Mouse (Mus musculus): ENCODE data around the gene Llph. TPM values are rescaled to one million over a fixed set of nuclear protein-coding genes. Genes with fewer than 3 reads are reported as not detected.
A peak's percentile ranks its signal among the peaks of the same experiment; 100 is the strongest.

Gene Llph
- polyA plus RNA-seq, 1 experiment from 2014 or later = 56.4 TPM

GRCm38 (mm10) chr10:120271879-120272269, 45.0 kb downstream of the Llph start:
- peak; percentile 31; the same call in 1 of the 2 replicates for ATAC-seq (replicated peaks; ENCODE audit: insufficient number of reproducible peaks, low FRiP score, low TSS enrichment, low read depth)
- Histone ChIP-seq H3K9ac (replicated peaks; ENCODE audit: low read length) (peak overlapping the region; percentile 19), H3K27ac (replicated peaks; ENCODE audit: low read depth, low read length) (peak overlapping the region; percentile 43), H3K36me3 (replicated peaks; ENCODE audit: control insufficient read depth, insufficient read depth, low read depth, low read length) (no peaks in the 10 kb centered on the region), H3K4me3 (ENCODE audit: low read depth, low read length) (peak overlapping the region; percentile 0; the same call in 1 of the 2 replicates), H3K9me3 (replicated peaks; ENCODE audit: control insufficient read depth, low read length) (no peaks in the 10 kb centered on the region), H3K4me2 (ENCODE audit: low read depth, low read length) (peak overlapping the region; percentile 29), H3K4me1 (ENCODE audit: control insufficient read depth, insufficient read depth, low read length) (peaks cover 7% of the 10 kb centered on the region; the same call in 1 of the 2 replicates), H3K27me3 (ENCODE audit: control insufficient read depth, insufficient read depth, low read length) (no peaks in the 10 kb centered on the region)
- DNase-seq (ENCODE audit: low spot score) = no peak
- WGBS = 5% methylated on average over 10 of the region's 11 CpGs

- Histone ChIP-seq H3K9ac (replicated peaks; ENCODE audit: low read length) (peak overlapping the region; percentile 19), H3K4me3 (ENCODE audit: low read depth, low read length) (peak overlapping the region; percentile 0; the same call in 1 of the 2 replicates), H3K27me3 (ENCODE audit: control insufficient read depth, insufficient read depth, low read length) (no peaks in the 10 kb centered on the region), H3K27ac (replicated peaks; ENCODE audit: low read depth, low read length) (peak overlapping the region; percentile 43), H3K9me3 (replicated peaks; ENCODE audit: control insufficient read depth, low read length) (no peaks in the 10 kb centered on the region), H3K4me2 (ENCODE audit: low read depth, low read length) (peak overlapping the region; percentile 29), H3K36me3 (replicated peaks; ENCODE audit: control insufficient read depth, insufficient read depth, low read depth, low read length) (no peaks in the 10 kb centered on the region), H3K4me1 (ENCODE audit: control insufficient read depth, insufficient read depth, low read length) (peaks cover 7% of the 10 kb centered on the region; the same call in 1 of the 2 replicates)
- peak; percentile 78 for DNase-seq (ENCODE audit: low spot score)
- 9% methylated on average over 19 of the region's 19 CpGs for WGBS
- ATAC-seq (replicated peaks; ENCODE audit: insufficient number of reproducible peaks, low FRiP score, low TSS enrichment, low read depth) = peak; percentile 83
These were observed 45.5 kb downstream of the Llph start for GRCm38 (mm10) chr10:120272270-120272883.

- Histone ChIP-seq H3K36me3 (replicated peaks; ENCODE audit: control insufficient read depth, insufficient read depth, low read depth, low read length) (no peaks in the 10 kb centered on the region), H3K27ac (replicated peaks; ENCODE audit: low read depth, low read length) (no peak overlapping the region), H3K4me1 (ENCODE audit: control insufficient read depth, insufficient read depth, low read length) (peaks cover 7% of the 10 kb centered on the region; the same call in 1 of the 2 replicates), H3K4me3 (ENCODE audit: low read depth, low read length) (no peak overlapping the region), H3K4me2 (ENCODE audit: low read depth, low read length) (no peak overlapping the region), H3K27me3 (ENCODE audit: control insufficient read depth, insufficient read depth, low read length) (no peaks in the 10 kb centered on the region), H3K9ac (replicated peaks; ENCODE audit: low read length) (no peak overlapping the region), H3K9me3 (replicated peaks; ENCODE audit: control insufficient read depth, low read length) (no peaks in the 10 kb centered on the region)
- ATAC-seq (replicated peaks; ENCODE audit: insufficient number of reproducible peaks, low FRiP score, low TSS enrichment, low read depth) (no peak), DNase-seq (ENCODE audit: low spot score) (peak; percentile 58)
- WGBS = 49% methylated on average over 7 of the region's 7 CpGs
These were observed 46.5 kb downstream of the Llph start for GRCm38 (mm10) chr10:120273335-120273734.

- Histone ChIP-seq H3K4me1 (ENCODE audit: control insufficient read depth, insufficient read depth, low read length) (no peaks in the 10 kb centered on the region), H3K27ac (replicated peaks; ENCODE audit: low read depth, low read length) (no peak overlapping the region), H3K9ac (replicated peaks; ENCODE audit: low read length) (no peak overlapping the region), H3K4me2 (ENCODE audit: low read depth, low read length) (no peak overlapping the region), H3K4me3 (ENCODE audit: low read depth, low read length) (no peak overlapping the region), H3K27me3 (ENCODE audit: control insufficient read depth, insufficient read depth, low read length) (no peaks in the 10 kb centered on the region), H3K9me3 (replicated peaks; ENCODE audit: control insufficient read depth, low read length) (no peaks in the 10 kb centered on the region), H3K36me3 (replicated peaks; ENCODE audit: control insufficient read depth, insufficient read depth, low read depth, low read length) (no peaks in the 10 kb centered on the region)
- no peak for ATAC-seq (replicated peaks; ENCODE audit: insufficient number of reproducible peaks, low FRiP score, low TSS enrichment, low read depth)
- DNase-seq (ENCODE audit: low spot score) = no peak
- WGBS = 77% methylated on average over 12 of the region's 12 CpGs
These were observed 52.7 kb downstream of the Llph start for GRCm38 (mm10) chr10:120279482-120280128.

- no peak for DNase-seq (ENCODE audit: low spot score)
- Histone ChIP-seq H3K36me3 (replicated peaks; ENCODE audit: control insufficient read depth, insufficient read depth, low read depth, low read length) (no peaks in the 10 kb centered on the region), H3K27ac (replicated peaks; ENCODE audit: low read depth, low read length) (no peak overlapping the region), H3K9ac (replicated peaks; ENCODE audit: low read length) (no peak overlapping the region), H3K4me2 (ENCODE audit: low read depth, low read length) (no peak overlapping the region), H3K9me3 (replicated peaks; ENCODE audit: control insufficient read depth, low read length) (no peaks in the 10 kb centered on the region), H3K4me3 (ENCODE audit: low read depth, low read length) (no peak overlapping the region), H3K4me1 (ENCODE audit: control insufficient read depth, insufficient read depth, low read length) (no peaks in the 10 kb centered on the region), H3K27me3 (ENCODE audit: control insufficient read depth, insufficient read depth, low read length) (no peaks in the 10 kb centered on the region)
- ATAC-seq (replicated peaks; ENCODE audit: insufficient number of reproducible peaks, low FRiP score, low TSS enrichment, low read depth) = no peak
- WGBS = 77% methylated on average over 4 of the region's 4 CpGs
These were observed 53.5 kb downstream of the Llph start for GRCm38 (mm10) chr10:120280375-120280774.

GRCm38 (mm10) chr10:120281700-120282099, 54.8 kb downstream of the Llph start:
- WGBS = 85% methylated on average over 5 of the region's 5 CpGs
- Histone ChIP-seq H3K4me3 (ENCODE audit: low read depth, low read length) (no peak overlapping the region), H3K9me3 (replicated peaks; ENCODE audit: control insufficient read depth, low read length) (no peaks in the 10 kb centered on the region), H3K4me2 (ENCODE audit: low read depth, low read length) (no peak overlapping the region), H3K9ac (replicated peaks; ENCODE audit: low read length) (no peak overlapping the region), H3K36me3 (replicated peaks; ENCODE audit: control insufficient read depth, insufficient read depth, low read depth, low read length) (no peaks in the 10 kb centered on the region), H3K4me1 (ENCODE audit: control insufficient read depth, insufficient read depth, low read length) (no peaks in the 10 kb centered on the region), H3K27ac (replicated peaks; ENCODE audit: low read depth, low read length) (no peak overlapping the region), H3K27me3 (ENCODE audit: control insufficient read depth, insufficient read depth, low read length) (no peaks in the 10 kb centered on the region)
- ATAC-seq (replicated peaks; ENCODE audit: insufficient number of reproducible peaks, low FRiP score, low TSS enrichment, low read depth) (no peak), DNase-seq (ENCODE audit: low spot score) (no peak)

Other genes with a start within 250 kb of the Llph start
- gene Helb, start 114.1 kb upstream of the Llph start, polyA plus RNA-seq (2014; fragmentation: Nextera tagmentation; extraction: Ambion mirVana) = 4.7 and 5.5 TPM in 2 replicates
- 68.5 and 76.5 TPM in 2 replicates for gene Tmbim4, start 25.5 kb upstream of the Llph start, polyA plus RNA-seq (2014; fragmentation: Nextera tagmentation; extraction: Ambion mirVana)
- 1.7 and 2.0 TPM in 2 replicates for gene Irak3, start 24.9 kb upstream of the Llph start, polyA plus RNA-seq (2014; fragmentation: Nextera tagmentation; extraction: Ambion mirVana)
- 99.0 and 113 TPM in 2 replicates for gene Hmga2, start 249.4 kb downstream of the Llph start, polyA plus RNA-seq (2014; fragmentation: Nextera tagmentation; extraction: Ambion mirVana)

Measured in embryonic facial prominence, embryonic 11.5 days (tissue).